Mouse (Mus musculus) neutrophil, adult 5-6 weeks (primary cell): ENCODE measurements around the gene Thbs1. TPM values are rescaled to one million over a fixed set of nuclear protein-coding genes. Genes with fewer than 3 reads are reported as not detected.
"Not testable (repeated sequence)": the region's sequence is repeated elsewhere in the genome, so short reads cannot be mapped to it uniquely, and the experiment has no call there.

Source experiments
- ATAC-seq: fragments of 151-379, 151-347 bp; 2 replicates; pipeline ENCODE4 v1.8.0; 2017; ENCODE audit warnings: mild to moderate bottlenecking, moderate TSS enrichment; ENCODE audit not compliant: insufficient number of reproducible peaks, poor library complexity, low FRiP score, severe bottlenecking; ENCODE audit errors: extremely low read depth
- total RNA-seq: library from RNA; stranded (forward); fragments of 200-1000 nt; gene quantifications from 2 replicates; pipeline ENCODE4 v1.2.3, GENCODE M21; 2017

Thbs1 gene
- total RNA-seq, 1 experiment from 2014 or later = 40.7 TPM

DNA sequence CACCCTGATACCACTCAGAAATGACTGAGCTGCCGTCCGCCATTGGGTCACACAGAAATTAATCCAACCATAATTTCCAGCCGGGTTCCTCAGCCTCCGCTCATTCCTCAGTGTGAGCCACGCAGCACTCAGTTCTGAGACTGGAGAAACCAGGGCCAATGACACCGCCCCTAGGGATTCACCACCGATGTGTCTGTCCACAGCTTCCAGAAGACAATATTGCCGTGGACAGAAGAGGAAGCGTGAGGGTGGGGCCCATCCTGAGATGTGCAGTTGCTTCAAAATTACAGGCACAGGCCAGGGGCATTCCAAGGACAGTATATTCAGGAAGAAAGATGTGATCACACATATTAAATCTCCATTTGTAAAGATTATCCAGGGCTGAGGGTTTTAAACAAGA lies 25.4 kb downstream of the Thbs1 start:
- no peak for ATAC-seq

GRCm38 (mm10) chr2:118137776-118138175 lies 26.1 kb downstream of the Thbs1 start:
- ATAC-seq = no peak

DNA sequence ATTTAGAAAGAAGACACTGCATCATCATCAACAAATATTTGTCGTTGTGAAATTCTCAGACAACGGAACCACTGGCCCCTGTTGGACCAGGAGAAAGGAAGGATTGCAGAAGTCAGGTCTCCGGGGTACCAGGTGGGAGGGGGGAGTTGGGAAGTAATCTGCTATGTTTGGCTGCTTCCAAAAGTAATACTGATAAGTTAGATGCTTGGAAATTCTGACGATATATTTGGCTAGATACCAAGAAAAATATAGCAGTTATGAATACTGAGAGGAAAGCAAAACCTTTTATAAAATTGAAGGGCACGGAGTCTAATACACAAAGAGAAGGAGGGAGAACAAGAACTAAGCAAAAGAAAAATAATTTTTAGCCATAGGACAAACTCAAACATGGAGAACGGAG lies 27.6 kb downstream of the Thbs1 start:
- no peak for ATAC-seq

DNA sequence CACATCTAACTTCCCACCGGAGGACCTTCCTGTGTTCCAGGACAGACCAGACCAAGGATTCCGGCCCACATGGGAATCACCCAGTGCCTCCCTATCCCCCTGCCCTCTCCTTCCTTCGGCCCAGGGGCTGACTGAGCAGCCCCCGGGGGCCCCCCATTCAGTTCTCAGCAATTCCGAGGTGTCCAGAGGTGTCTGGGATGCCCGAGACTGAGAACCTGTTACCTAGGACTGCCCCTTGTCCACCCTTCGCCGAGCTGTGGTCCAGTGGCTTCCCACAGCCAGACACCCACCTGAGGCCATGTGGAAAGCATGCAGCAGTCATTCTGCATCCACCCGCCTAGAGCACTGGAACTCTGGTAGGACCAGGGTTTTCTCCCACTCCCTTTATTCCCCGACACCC lies 30.0 kb downstream of the Thbs1 start:
- ATAC-seq = no peak

DNA sequence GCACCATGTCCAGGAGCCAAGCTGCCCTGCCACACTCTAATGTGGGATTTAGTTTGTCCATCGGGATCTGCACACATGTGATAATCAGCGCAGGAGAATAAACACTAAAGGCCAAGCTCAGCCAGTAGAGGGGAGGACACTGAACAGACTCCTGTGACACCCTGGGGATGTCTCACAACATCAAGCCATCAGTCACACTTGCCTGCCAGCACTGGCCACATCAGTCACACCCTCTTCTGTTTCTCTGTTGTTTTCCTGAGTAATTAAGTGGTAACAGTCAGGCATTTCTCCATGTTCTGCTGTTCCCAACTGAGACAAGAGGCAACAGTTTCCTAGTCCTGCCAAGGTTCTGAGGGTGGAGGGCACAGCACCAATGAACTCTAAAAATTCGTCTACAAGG lies 36.1 kb downstream of the Thbs1 start:
- not testable (repeated sequence) for ATAC-seq

- no peak for ATAC-seq
Observed at GRCm38 (mm10) chr2:118148321-118149142, 36.9 kb downstream of the Thbs1 start.

DNA sequence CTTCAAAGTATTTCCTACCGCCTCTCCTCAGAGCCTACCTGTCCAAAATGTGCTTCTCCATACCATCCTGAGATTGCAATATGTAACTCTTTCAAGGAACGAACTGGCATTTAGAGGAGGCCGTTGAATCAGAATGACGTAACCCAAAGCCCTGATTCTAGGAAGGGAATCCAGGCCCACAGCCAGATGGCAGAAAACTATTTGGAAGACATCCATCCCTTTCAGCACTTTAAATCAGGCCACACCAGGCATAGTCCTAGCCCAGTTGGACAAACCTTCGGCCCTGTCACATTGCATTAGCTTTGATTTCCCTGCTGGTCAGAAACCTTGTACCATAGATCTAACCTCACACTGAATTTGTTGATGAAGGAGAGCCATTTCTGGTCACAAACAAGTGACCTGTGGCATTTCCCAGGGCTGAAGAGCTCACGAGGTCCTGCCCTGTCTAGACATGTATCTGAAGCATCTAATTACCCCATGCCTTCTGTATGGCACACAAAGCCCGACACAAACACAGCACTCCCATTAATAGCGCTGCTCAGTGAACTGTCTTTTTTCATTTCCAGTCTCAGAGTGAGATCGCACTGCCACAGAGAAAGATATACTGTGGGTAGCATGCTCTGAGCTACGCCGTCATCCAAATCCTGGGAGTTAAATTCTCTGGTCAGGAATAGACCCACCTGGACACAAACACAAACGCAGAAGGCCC lies 38.3 kb downstream of the Thbs1 start:
- ATAC-seq = no peak

DNA sequence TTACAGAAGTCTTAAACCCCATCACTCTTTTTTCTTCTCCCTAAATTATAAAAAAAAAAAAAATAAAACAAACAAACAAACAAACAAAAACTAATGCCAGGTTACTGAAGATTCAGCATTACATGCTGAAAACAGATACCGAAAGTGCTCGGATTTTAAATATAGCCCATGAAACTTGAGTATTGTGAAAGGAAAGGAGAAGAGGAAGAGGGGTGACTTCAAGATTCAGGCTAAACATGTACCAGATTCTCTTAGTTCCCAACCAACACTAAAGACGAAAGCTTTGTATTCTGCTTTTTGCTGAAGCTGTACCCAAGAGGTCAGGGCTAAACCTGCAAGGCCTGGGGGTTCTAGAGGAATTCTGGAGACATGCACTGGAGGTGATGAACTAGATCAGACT lies 46.4 kb downstream of the Thbs1 start:
- ATAC-seq = no peak

DNA sequence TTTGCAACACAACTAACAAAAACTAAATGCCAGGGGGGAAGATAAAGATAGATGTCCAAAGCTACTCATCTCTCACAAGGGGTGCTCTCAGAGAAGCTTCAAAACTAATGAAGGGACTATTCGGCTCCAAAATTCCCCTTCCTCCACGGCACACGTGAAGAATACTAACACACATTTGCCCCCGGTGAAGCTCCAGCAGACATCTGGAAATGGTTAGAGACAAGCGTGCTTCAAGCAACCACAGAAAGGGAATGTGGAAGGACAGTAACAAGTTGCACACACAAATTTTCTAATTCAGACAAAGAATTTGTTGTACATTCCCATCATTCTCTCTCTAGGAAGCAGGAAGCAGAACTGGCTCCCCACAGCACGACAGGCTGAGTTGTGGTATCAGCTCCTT lies 47.5 kb downstream of the Thbs1 start:
- no peak for ATAC-seq

GRCm38 (mm10) chr2:118160547-118160946 lies 48.9 kb downstream of the Thbs1 start:
- ATAC-seq = no peak

- ATAC-seq = no peak
Observed at GRCm38 (mm10) chr2:118160991-118161390, 49.3 kb downstream of the Thbs1 start.

- ATAC-seq = no peak
Observed at GRCm38 (mm10) chr2:118162486-118162885, 50.8 kb downstream of the Thbs1 start.

DNA sequence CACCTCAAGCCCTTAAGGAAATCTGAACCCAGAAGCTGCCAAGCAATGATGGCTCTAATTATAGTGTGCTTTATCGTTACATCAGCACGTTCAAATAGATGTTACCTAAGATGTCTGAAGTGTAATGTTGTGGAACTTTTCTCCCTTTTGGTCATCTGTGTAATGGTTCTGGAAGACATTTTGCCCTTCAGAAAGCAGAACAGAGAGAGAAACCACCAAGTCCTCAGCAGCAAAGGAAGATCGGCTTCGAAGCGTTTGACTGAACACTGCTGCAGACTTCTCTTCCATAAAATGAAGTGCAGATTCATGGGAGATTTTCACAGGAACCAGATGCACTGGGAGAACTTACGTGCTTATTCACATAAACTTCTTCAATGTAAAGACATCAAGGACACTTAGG lies 52.5 kb downstream of the Thbs1 start:
- no peak for ATAC-seq

- ATAC-seq = no peak
Observed at GRCm38 (mm10) chr2:118165691-118166090, 54.0 kb downstream of the Thbs1 start.

GRCm38 (mm10) chr2:118167731-118168130 lies 56.1 kb downstream of the Thbs1 start:
- ATAC-seq = no peak

GRCm38 (mm10) chr2:118168225-118168624 lies 56.5 kb downstream of the Thbs1 start:
- no peak for ATAC-seq

DNA sequence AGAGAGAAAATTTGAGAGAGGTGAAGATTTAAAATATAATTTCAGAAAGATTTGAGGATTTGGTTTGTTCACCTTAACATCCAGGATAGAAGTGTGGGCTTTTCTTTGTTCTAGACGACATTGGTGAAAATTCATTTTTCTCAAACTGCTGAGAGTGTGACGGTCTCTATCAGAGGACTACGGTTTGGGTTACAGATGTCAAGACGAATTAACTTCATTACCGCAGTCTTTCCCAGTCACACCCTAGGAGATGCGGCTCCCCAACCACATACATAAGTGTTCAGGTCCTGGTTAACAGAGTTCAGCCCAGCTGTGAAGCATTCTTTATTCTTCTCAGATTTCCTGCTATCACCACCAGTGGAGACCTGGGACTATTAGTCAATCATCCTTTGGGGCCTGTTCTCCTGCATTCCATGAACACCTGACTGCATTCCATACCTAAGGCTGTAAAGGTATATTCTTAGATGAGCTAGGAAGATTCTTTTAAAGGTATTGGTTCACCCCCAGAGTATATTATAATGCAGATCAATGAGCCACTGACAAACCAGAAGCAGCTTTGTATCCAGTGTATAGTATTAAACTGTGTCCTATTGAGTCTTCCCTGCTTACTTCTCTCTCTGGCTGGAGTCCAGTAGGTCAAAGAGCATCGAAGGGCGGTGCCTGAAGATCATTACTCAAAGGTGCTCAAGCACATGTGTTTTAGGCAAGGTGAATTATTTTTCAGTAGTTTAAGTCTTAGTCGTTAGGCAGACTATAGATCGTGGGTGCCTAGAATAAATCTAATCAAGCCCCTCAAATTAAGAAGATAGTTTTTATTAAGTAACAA lies 63.1 kb downstream of the Thbs1 start:
- ATAC-seq = no peak
